Mouse (Mus musculus) neural tube, embryonic 14.5 days (tissue): ENCODE data around the gene Gnb4. TPM values are rescaled to one million over a fixed set of nuclear protein-coding genes. Genes with fewer than 3 reads are reported as not detected.

Experiments
- ATAC-seq: fragments of 200-750 bp; cut with Nextera tagmentation; 2 replicates; pipeline ENCODE4 v1.8.0; 2017; ENCODE audit warnings: low read depth, mild to moderate bottlenecking, moderate TSS enrichment, moderate library complexity
- H3K27ac ChIP-seq: fragments of 300-500 bp; sonication (generic); 2 replicates; pipeline ENCODE4 v1.5.1; 2014; ENCODE audit warnings: low read depth, mild to moderate bottlenecking, control low read depth, low read length, moderate library complexity, mixed read lengths
- H3K27me3 ChIP-seq: fragments of 300-500 bp; sonication (generic); 2 replicates; pipeline ENCODE4 v1.6.1; 2014; ENCODE audit warnings: low read length; ENCODE audit not compliant: control insufficient read depth, insufficient read depth
- H3K36me3 ChIP-seq: fragments of 300-500 bp; sonication (generic); 2 replicates; pipeline ENCODE4 v1.6.1; 2014; ENCODE audit warnings: low read length, mixed read lengths; ENCODE audit not compliant: control insufficient read depth, insufficient read depth
- H3K4me1 ChIP-seq: fragments of 300-500 bp; sonication (generic); 2 replicates; pipeline ENCODE4 v1.6.1; 2014; ENCODE audit warnings: low read length; ENCODE audit not compliant: control insufficient read depth, insufficient read depth
- H3K4me2 ChIP-seq: fragments of 300-500 bp; sonication (generic); 2 replicates; pipeline ENCODE4 v1.6.1; 2014; ENCODE audit warnings: mild to moderate bottlenecking, low read depth, low read length, control low read depth
- H3K4me3 ChIP-seq: fragments of 300-500 bp; sonication (generic); 2 replicates; pipeline ENCODE4 v1.5.1; 2014; ENCODE audit warnings: low read depth, low read length, control low read depth, mixed read lengths
- H3K9ac ChIP-seq: fragments of 300-500 bp; sonication (generic); replicated peaks from 2 replicates; pipeline ENCODE4 v1.6.1; 2014; ENCODE audit warnings: low read depth, mild to moderate bottlenecking, control low read depth, low read length, mixed read lengths
- H3K9me3 ChIP-seq: fragments of 300-500 bp; sonication (generic); 2 replicates; pipeline ENCODE4 v1.6.1; 2016; ENCODE audit warnings: low read length; ENCODE audit not compliant: control insufficient read depth
- WGBS: fragments of 180-500 bp; shearing (Covaris S2); extraction: QIAGEN DNeasy Blood & Tissue Kit; methylation state at CpG from one replicate; pipeline ENCODE4 v1.1.7; 2014; 5-methylcytosine and 5-hydroxymethylcytosine counted together
- polyA plus RNA-seq: library from polyadenylated mRNA; unstranded; fragments of >200 nt; fragmentation: Nextera tagmentation; extraction: Ambion mirVana; gene quantifications from 2 replicates; pipeline ENCODE4 v1.2.1, GENCODE M21; 2014

Gnb4 gene
- polyA plus RNA-seq = 98.5 and 108 TPM in 2 replicates

GRCm38 (mm10) chr3:32616331-32617052 lies at the start of gene Gnb4:
TSS of gene Gnb4 (minus strand) at chr3:32616585.
- H3K9ac ChIP-seq = peak within 1 kb of the TSS; percentile 74
- H3K27ac ChIP-seq = peak within 1 kb of the TSS; percentile 63
- no peaks in the 10 kb centered on the region for H3K36me3 ChIP-seq
- H3K9me3 ChIP-seq = no peaks in the 10 kb centered on the region
- WGBS = under 1% methylated on average over 36 of the region's 83 CpGs
- no peaks in the 10 kb centered on the region for H3K4me1 ChIP-seq
- peak within 1 kb of the TSS; percentile 54 for H3K4me3 ChIP-seq
- peak; percentile 93 for ATAC-seq
- H3K27me3 ChIP-seq = no peaks in the 10 kb centered on the region
- peak within 1 kb of the TSS; percentile 48 for H3K4me2 ChIP-seq

- 92% methylated on average over 3 of the region's 3 CpGs for WGBS
- no peak for ATAC-seq
- Histone ChIP-seq H3K27me3 (no peaks in the 10 kb centered on the region), H3K4me3 (no peak overlapping the region), H3K4me2 (no peak overlapping the region), H3K27ac (no peak overlapping the region), H3K9ac (no peak overlapping the region), H3K9me3 (no peaks in the 10 kb centered on the region), H3K36me3 (no peaks in the 10 kb centered on the region), H3K4me1 (no peaks in the 10 kb centered on the region)
Measured at GRCm38 (mm10) chr3:32661556-32661930, 45.2 kb upstream of the Gnb4 start.

GRCm38 (mm10) chr3:32660831-32661555 lies 44.6 kb upstream of the Gnb4 start:
- no peaks in the 10 kb centered on the region for H3K27me3 ChIP-seq
- no peaks in the 10 kb centered on the region for H3K36me3 ChIP-seq
- no peak for ATAC-seq
- H3K9me3 ChIP-seq = no peaks in the 10 kb centered on the region
- no peaks in the 10 kb centered on the region for H3K4me1 ChIP-seq
- H3K4me3 ChIP-seq = no peak overlapping the region
- WGBS = 59% methylated on average over 8 of the region's 8 CpGs
- H3K27ac ChIP-seq = no peak overlapping the region
- no peak overlapping the region for H3K9ac ChIP-seq
- H3K4me2 ChIP-seq = no peak overlapping the region

GRCm38 (mm10) chr3:32660276-32660675 lies 43.9 kb upstream of the Gnb4 start:
- H3K36me3 ChIP-seq = no peaks in the 10 kb centered on the region
- H3K4me2 ChIP-seq = no peak overlapping the region
- H3K4me3 ChIP-seq = no peak overlapping the region
- ATAC-seq = no peak
- WGBS = 71% methylated on average over 8 of the region's 8 CpGs
- H3K27ac ChIP-seq = no peak overlapping the region
- H3K4me1 ChIP-seq = no peaks in the 10 kb centered on the region
- H3K9ac ChIP-seq = no peak overlapping the region
- H3K9me3 ChIP-seq = no peaks in the 10 kb centered on the region
- H3K27me3 ChIP-seq = no peaks in the 10 kb centered on the region

DNA sequence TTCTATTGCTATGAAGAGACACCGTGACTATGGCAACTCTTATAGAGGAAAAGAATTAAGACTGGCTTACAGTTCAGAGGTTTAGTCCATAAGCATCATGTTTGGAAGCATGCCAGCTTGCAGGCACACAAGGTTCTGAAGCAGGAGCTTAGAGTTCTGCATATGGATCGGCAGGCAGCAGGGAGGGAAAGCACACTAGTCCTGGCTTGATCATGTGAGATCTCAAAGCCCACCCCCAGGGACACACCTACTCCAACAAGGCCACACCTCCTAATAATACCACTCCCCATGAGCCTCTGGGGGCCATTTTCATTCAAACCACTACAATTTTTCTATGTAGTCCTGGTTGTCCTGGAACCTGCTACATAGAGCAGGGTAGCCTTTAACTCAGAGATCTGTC lies 43.1 kb upstream of the Gnb4 start:
- WGBS = 100% methylated on average over 2 of the region's 2 CpGs
- no peak for ATAC-seq
- Histone ChIP-seq H3K4me2 (no peak overlapping the region), H3K9ac (no peak overlapping the region), H3K27ac (no peak overlapping the region), H3K4me1 (no peaks in the 10 kb centered on the region), H3K9me3 (no peaks in the 10 kb centered on the region), H3K4me3 (no peak overlapping the region), H3K27me3 (no peaks in the 10 kb centered on the region), H3K36me3 (no peaks in the 10 kb centered on the region)

DNA sequence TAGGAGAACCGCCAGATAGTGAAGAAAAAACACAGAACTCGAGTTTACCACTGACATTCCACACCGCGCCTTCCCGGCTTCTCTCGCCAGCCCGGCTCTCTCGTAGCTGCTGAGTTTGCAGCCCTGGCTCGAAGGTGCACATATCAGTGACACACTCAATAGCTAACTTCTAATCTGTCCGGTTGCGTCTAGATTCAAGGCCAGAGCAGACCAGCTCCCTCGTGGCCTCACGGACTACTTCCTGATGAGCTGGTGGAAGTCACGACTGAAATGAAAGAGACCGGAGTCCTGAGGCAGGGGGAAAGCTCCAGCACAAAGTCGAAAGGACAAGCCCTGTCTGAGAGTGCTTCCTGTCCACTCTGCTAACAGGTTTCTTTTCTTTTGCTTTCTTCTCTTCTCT lies 42.4 kb upstream of the Gnb4 start:
- Histone ChIP-seq H3K27me3 (no peaks in the 10 kb centered on the region), H3K4me2 (no peak overlapping the region), H3K9me3 (no peaks in the 10 kb centered on the region), H3K4me1 (no peaks in the 10 kb centered on the region), H3K36me3 (no peaks in the 10 kb centered on the region), H3K4me3 (no peak overlapping the region), H3K27ac (no peak overlapping the region), H3K9ac (no peak overlapping the region)
- WGBS = 83% methylated on average over 16 of the region's 16 CpGs
- ATAC-seq = no peak

DNA sequence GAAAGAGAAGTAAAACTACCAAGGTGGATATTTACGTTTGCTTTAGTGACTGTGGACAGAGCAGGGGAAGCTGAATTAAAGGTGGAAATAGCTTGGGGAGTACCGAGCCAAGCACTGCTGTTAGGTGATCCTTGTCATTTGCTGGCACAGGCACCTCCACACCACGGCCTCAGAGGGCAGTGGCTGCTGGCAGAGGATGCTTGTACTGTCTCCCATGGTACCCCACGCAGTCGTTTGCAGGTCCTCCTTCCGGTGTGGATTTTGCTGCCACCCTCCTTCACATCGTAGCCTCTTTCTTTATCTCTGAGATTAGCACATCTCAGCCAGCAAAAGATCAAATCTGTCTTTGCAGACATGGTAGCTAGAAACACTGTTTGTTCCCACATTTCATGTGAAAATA lies 42.0 kb upstream of the Gnb4 start:
- no peaks in the 10 kb centered on the region for H3K36me3 ChIP-seq
- ATAC-seq = no peak
- H3K9me3 ChIP-seq = no peaks in the 10 kb centered on the region
- no peaks in the 10 kb centered on the region for H3K27me3 ChIP-seq
- no peak overlapping the region for H3K4me2 ChIP-seq
- H3K4me3 ChIP-seq = no peak overlapping the region
- H3K27ac ChIP-seq = no peak overlapping the region
- 90% methylated on average over 7 of the region's 7 CpGs for WGBS
- H3K9ac ChIP-seq = no peak overlapping the region
- no peaks in the 10 kb centered on the region for H3K4me1 ChIP-seq

DNA sequence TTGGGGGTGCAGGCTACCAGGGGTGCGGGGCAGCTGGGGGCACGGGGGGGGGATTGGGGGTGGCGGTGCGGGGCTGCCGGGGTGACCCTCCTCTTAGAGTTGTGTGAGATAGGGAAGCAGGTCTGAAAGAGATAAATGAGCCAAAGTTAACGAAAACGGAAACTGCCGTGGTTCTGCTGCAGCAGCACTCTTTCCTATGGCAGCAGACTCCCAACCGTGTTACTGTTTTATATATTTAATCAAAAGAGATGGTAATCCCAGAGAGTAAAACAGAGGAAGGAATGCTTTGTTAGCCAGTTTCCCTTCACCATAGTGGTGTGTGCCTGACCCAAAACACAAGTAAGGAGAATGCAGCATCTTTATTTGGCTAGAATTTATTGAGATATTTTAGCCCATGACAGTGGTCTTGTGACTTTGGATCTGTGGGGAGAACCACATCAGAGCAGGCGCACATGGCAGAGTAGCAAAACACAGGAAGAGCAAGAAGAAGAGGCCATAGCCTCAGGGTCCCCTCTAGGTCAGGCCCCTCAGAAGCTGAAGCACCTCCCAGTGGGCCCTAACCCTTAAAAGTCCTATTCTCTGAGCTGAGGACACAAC lies 40.1 kb upstream of the Gnb4 start:
- H3K4me2 ChIP-seq = no peak overlapping the region
- H3K4me1 ChIP-seq = no peaks in the 10 kb centered on the region
- H3K9ac ChIP-seq = no peak overlapping the region
- no peaks in the 10 kb centered on the region for H3K27me3 ChIP-seq
- H3K36me3 ChIP-seq = no peaks in the 10 kb centered on the region
- ATAC-seq = no peak
- no peaks in the 10 kb centered on the region for H3K9me3 ChIP-seq
- 74% methylated on average over 10 of the region's 10 CpGs for WGBS
- H3K4me3 ChIP-seq = no peak overlapping the region
- H3K27ac ChIP-seq = no peak overlapping the region

DNA sequence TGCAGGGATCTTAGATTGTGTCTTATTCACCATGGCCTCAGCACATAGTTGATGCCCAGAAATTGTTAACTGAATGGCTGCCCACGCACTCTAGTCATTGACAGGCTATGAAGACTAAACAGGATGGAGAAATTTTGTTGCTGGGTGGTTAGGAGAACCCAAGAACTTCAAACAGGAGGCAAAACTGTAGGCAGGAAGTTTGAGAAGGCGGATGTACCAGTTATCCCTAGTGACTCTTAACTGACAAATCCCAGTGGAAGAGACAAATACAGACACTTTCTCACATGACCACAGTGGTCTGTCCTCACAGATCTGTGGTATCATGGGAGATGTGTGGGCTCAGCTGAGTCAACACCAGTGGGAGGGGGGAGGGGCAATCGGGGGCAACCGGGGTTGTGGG lies 39.6 kb upstream of the Gnb4 start:
- Histone ChIP-seq H3K4me3 (no peak overlapping the region), H3K4me2 (no peak overlapping the region), H3K9me3 (no peaks in the 10 kb centered on the region), H3K36me3 (no peaks in the 10 kb centered on the region), H3K27ac (no peak overlapping the region), H3K27me3 (no peaks in the 10 kb centered on the region), H3K4me1 (no peaks in the 10 kb centered on the region), H3K9ac (no peak overlapping the region)
- WGBS = 81% methylated on average over 4 of the region's 4 CpGs
- no peak for ATAC-seq
